Mouse (Mus musculus): Measurements from ENCODE around the gene Snai1. TPM values are rescaled to one million over a fixed set of nuclear protein-coding genes. Genes with fewer than 3 reads are reported as not detected.

Gene Snai1
- 0.37 TPM in 1 of 2 replicates, not detected in the other for total RNA-seq (2014; fragmentation: Nextera tagmentation)
- 0.52 TPM in 1 of 2 replicates, not detected in the other for total RNA-seq (2017)

- peak; percentile 91 for ATAC-seq (replicated peaks; ENCODE audit: low FRiP score, low TSS enrichment, poor library complexity, severe bottlenecking)
Measured at GRCm38 (mm10) chr2:167537476-167538297, at the start of gene Snai1. Gene Snai1 (plus strand): TSS chr2:167538195.

GRCm38 (mm10) chr2:167490813-167491525 is 47.0 kb upstream of the Snai1 start:
- no peak for ATAC-seq (replicated peaks; ENCODE audit: low FRiP score, low TSS enrichment, poor library complexity, severe bottlenecking)

DNA sequence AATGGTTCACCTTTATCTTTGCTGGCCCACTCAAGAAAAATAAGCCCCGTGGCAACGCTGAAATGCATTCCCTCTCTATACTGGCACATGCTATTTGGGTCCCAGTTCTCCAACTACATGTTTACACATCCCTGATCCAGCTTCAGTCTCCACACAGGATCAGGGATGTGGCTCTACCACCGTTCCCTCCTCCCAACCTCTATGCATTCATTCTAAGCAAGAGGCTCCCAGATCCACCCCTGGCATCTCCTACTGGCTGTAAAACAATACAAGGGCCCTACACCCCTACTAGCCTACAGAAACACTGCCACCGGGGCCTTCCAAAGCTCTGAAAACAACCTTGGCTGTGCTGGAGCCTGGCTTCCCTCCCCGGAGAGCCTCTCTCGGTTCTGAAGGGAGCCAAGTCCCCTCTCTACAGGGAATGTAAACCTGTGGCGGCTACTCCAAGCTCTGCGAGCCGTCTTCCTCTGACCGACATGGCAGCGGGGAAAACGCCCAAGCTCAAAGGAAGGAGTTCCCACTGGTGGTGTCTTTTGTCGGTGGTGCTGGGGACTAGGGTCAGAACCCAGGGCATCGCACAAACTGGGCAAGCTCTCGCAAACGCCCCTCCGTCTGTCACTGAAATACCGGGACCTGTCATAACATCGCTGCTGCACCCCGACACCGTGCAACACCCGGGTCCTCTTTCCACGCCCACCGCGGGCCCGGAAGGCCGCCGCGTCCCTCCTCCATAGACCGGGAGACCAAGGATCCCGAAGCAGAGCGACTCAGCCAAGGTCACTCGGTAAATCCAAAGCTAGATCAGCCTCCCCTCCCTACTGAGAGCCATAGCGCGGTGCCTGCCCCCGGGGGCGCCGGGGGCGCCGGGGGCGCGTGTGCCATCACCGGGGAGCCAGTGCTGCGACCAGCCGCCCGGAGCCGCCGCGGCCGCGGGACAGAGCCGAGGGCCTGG is 46.0 kb upstream of the Snai1 start, which contains the start of gene Rnf114:
Rnf114 (plus strand) TSS at position 889 of the 952 bp plus-strand sequence.
- ATAC-seq (replicated peaks; ENCODE audit: low FRiP score, low TSS enrichment, poor library complexity, severe bottlenecking), result peak; percentile 54

DNA sequence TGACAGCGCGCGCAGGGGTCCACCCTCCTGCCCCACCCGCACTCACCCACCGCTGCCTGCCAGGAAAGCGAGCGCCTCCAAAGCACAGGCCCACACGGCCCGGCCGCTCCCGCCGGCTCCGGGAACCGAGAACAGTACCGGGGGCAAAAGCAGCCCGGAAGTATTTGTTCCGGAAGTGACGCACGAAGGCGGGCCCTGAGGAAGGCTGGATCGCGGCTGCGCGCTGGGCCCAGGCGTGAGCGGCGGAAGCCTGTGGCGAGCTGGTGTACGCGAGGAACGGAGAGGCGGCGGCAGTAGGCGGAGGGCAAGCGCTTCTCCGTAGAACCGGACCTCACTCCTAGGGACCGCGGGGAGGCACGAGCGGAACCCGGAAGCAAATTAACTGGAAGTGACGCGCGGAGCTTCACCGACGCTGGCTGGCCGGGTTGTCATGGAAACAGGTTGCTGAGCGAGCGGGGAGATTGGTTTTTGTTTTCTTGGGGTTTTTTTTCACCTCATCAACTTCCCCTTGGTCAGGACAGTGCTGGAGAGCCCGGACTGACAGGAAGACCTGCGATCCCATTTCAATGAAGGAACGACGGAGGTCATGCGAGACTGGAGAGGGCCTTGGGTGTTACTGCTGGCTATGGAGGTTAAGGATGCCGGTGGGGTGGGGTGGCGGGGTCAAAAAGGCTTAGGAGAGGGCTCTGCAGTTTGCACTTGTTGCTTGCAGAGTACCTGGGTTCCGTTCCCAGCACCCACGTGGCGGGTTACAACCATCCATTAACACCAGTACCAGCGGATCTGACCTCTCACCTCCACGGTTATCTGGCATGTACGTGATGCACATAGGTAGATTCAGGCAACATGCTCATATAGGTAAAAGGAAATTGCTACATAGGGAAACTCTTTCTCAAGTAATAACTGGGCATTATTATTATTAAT is 45.0 kb upstream of the Snai1 start, which contains the start of gene Spata2:
Spata2 (minus strand) TSS at position 175 of the 924 bp plus-strand sequence.
- ATAC-seq (replicated peaks; ENCODE audit: low FRiP score, low TSS enrichment, poor library complexity, severe bottlenecking), result peak; percentile 85

DNA sequence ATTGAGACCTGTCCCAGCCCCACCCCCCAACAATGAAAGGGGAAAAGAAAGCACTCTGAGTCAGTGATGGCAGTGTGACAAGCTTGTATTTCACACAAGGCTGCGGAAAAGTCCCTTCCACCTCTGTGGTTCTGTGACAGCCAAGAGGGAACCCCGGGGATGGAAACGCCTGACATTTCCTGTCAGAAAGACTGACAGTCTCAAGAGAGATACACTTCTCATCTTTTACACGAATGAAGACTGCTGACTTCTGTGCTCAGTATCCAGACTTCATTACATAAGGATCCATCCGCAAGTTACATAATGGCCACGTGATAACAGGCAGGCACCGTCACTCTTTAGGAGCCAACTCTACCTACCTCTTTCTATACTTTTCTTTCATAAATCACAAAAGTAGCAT is 41.6 kb upstream of the Snai1 start:
- no peak for ATAC-seq (replicated peaks; ENCODE audit: low FRiP score, low TSS enrichment, poor library complexity, severe bottlenecking)

DNA sequence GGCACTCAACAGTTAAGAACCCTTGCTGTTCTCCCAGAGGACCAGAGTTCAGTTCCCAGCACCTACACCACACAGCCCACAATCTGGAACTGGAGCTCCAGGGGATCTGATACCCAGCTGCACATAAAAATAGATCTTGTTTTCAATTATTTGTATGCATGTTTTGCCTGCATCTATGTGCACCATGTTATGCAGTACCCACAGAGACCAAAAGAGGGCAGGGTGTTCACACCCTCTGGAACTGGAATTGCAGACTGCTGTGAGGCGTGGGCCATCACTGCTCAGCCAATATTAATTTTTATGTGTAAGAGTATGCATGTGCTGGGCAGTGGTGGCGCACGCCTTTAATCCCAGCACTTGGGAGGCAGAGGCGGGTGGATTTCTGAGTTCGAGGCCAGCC is 40.7 kb upstream of the Snai1 start:
- peak; percentile 67 for ATAC-seq (replicated peaks; ENCODE audit: low FRiP score, low TSS enrichment, poor library complexity, severe bottlenecking)

DNA sequence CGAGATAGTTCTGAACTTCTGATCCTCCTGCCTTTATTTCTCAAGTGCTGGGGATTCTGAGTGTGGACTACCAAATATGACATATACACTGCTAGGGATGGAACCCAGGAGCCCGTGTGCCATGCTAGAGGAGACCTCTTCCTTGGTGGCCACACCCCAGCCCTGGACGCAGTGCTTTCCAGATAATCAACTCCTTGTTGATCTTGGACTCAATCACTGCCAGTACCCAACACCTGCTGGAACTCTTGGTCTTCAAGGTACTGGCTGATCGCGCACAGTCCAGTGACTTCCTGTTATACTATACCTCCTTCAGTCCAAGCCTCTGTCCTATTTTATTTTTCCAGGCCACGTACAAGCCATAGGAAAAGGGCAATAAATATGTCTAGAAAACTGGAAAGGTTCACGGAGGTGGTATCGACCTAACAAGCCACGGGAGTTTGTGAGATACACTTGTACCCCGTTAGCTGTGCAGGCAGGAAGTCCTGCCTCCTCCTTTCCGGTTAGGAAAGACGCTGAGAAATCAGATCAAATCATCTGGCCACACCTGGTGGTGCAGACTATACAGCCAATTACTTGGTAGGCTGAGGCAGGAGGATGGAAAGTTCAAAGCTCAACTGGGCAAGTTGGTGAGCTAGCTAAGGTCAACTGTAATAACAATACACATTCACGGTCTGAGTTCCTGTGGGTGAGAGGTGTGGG is 35.3 kb upstream of the Snai1 start:
- peak; percentile 51 for ATAC-seq (replicated peaks; ENCODE audit: low FRiP score, low TSS enrichment, poor library complexity, severe bottlenecking)

GRCm38 (mm10) chr2:167503253-167503895 is 34.6 kb upstream of the Snai1 start:
- ATAC-seq (replicated peaks; ENCODE audit: low FRiP score, low TSS enrichment, poor library complexity, severe bottlenecking), result peak; percentile 62

DNA sequence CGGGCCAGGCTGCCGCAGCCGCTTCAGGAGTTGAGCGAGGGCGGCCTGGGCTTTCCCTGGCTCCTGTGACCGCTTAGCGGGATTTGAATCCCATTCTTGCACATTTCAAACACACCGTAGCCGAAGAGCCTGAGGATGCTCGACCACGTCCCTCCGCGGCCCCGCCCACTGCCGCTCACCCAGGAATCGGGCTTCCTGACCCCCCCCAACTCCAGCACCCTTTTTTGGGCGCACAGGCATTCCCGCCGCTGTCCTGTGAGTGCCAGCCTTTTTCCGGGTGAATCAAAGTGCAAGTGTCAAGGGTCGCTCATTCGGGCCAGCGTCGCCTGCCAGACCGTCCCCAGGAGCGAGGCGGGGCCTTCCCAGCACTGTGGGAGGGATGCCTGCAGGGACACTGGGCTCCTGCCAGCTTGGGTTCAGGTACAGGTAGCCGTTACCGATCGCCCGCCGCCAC is 34.1 kb upstream of the Snai1 start:
- ATAC-seq (replicated peaks; ENCODE audit: low FRiP score, low TSS enrichment, poor library complexity, severe bottlenecking), result no peak

DNA sequence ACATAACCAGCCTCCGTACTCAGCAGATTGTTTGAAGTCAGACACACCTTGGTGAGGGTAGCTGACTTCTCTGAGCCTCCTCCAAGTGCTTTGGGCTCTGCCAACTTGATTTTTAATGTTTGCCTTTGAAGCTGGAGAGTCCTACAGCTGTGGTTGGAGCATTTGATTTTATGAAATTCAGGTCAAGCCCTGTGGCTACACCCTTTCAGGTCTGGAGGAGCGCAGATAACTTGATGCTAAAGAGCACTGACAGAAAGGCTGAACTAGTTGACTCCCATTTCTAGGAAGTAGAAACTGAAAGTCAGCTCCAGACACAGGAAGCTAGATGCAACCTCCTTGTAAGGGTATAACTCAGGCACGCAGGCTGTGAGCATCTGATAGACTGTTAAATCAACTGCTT is 32.9 kb upstream of the Snai1 start:
- peak; percentile 68 for ATAC-seq (replicated peaks; ENCODE audit: low FRiP score, low TSS enrichment, poor library complexity, severe bottlenecking)

DNA sequence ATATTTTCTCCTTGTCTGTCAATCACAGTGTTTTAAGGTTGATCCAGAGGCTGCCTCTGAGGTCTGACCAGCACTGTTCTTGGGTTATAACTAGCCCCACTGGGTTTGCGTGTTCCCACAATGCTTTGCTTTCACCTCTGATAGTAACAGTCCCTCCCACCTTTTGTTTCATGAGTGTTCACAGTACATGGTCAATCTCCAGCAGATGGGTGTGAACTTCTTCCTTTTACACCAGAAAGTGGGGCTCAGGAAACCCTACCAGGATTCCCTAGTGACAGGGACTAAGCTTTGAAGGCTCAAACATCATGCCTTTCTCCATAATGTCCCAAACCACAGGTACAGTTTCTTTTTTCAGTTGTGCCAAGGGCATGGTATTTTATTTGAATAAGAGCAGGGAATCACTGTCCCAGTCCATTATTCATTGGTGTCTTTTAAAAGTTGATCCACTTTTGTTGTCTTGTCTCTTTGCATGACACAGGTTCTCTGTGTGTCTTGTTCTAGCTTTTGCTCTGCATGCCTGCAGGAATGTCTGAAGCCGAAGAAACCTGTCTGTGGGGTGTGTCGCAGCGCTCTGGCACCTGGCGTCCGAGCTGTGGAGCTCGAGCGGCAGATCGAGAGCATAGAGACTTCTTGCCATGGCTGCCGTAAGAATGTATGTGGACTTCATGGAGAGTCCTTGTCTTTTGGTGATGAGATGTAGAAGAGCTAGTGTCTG is 31.3 kb upstream of the Snai1 start:
- ATAC-seq (replicated peaks; ENCODE audit: low FRiP score, low TSS enrichment, poor library complexity, severe bottlenecking), result no peak

DNA sequence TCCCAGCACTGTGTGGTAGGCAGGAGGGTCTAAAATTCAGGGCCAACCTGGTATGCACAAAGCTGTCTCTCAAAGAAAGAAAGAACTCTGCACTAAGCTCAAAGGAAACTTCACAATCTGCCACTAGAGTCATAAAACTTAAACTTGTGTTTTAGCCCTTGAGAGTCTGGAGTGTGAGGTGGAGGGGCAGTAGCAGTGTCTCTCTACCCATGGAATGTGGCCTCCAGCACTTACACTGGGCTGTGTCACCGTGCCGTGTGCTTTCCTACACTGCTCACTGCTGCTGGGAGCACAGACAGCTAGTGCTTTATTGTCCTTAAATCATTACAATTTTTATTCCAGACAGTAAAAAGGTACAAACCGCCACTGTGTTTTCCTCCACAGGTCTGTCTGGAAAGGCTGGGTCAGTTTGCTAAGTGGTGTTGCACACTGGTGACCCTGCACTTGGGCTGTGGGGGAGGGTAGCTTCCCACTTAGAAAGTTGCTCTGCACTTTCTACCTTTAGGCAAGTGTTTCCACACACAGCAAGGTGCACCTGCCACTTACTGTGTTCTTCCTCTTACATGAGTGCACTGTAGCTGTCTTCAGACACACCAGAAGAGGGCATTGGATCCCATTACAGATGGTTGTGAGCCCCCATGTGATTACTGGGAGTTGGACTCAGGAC is 30.1 kb upstream of the Snai1 start:
- no peak for ATAC-seq (replicated peaks; ENCODE audit: low FRiP score, low TSS enrichment, poor library complexity, severe bottlenecking)

DNA sequence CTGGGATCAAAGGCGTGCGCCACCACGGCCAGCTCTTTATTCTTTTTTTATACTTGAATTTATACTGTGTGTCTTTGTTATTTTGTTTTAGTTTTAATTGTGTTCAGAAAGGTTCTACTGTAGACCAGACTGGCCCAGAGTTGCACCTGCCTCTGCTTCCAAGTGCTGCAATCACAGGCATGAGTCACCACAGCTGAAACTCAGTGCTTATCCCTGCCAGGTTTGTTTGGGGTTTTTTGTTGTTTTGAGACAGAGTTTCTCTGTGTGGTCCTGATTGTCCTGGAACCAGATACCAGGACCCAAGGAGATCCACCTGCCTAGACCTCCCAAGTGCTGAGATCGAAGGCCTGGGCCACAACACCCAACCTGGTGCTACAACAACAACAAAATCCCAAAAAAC is 29.4 kb upstream of the Snai1 start:
- no peak for ATAC-seq (replicated peaks; ENCODE audit: low FRiP score, low TSS enrichment, poor library complexity, severe bottlenecking)

GRCm38 (mm10) chr2:167510485-167510884 is 27.5 kb upstream of the Snai1 start:
- ATAC-seq (replicated peaks; ENCODE audit: low FRiP score, low TSS enrichment, poor library complexity, severe bottlenecking), result peak; percentile 84

GRCm38 (mm10) chr2:167512365-167512764 is 25.6 kb upstream of the Snai1 start:
- no peak for ATAC-seq (replicated peaks; ENCODE audit: low FRiP score, low TSS enrichment, poor library complexity, severe bottlenecking)

DNA sequence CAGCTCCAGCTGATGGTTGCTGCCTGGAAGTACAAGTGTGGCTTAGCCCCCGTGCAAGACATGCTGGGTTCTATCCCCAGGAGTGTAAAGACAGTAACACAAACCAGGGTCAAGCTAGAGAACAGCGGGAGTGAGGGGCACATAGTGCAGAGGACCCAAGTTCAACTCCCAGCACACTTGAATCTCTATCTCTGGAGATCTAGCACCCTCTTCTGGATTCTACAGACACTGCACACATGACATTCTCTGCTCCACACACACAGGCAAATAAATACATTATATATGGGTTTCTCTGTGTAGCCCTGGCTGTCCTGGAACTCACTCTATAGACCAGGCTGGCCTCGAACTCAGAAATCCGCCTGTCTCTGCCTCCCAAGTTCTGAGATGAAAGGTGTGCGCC is 25.0 kb upstream of the Snai1 start:
- 0 out of 2 replicates have a peak, but pooled peaks have one; percentile 29 for ATAC-seq (replicated peaks; ENCODE audit: low FRiP score, low TSS enrichment, poor library complexity, severe bottlenecking)

All from megakaryocyte-erythroid progenitor cell, adult 5-6 weeks (primary cell).